Mouse (Mus musculus) liver, embryonic 14.5 days (tissue): ENCODE results near the gene Mterf1a. TPM values are rescaled to one million over a fixed set of nuclear protein-coding genes. Genes with fewer than 3 reads are reported as not detected.

Experiments used
- ATAC-seq: fragments of 200-750 bp; cut with Nextera tagmentation; 2 replicates; pipeline ENCODE4 v1.8.0; 2017; ENCODE audit warnings: moderate number of reproducible peaks, mild to moderate bottlenecking, moderate library complexity; ENCODE audit not compliant: insufficient read depth
- DNase-seq, 3 experiments: peaks; one replicate each; pipeline ENCODE4 v3.0.0-alpha.2; 2012 to 2013; ENCODE audit warnings: low read depth in 3 of 3, low spot score in 3 of 3
- H3K27ac ChIP-seq: fragments of 300-500 bp; sonication (generic); 2 replicates; pipeline ENCODE4 v1.5.1; 2014; ENCODE audit warnings: moderate library complexity, mild to moderate bottlenecking, control low read depth, inconsistent platforms
- H3K27me3 ChIP-seq: fragments of 300-500 bp; sonication (generic); 2 replicates; pipeline ENCODE4 v1.6.1; 2014; ENCODE audit warnings: mild to moderate bottlenecking, low read length, moderate library complexity; ENCODE audit not compliant: control insufficient read depth, insufficient read depth
- H3K36me3 ChIP-seq: fragments of 300-500 bp; sonication (generic); replicated peaks from 2 replicates; pipeline ENCODE4 v1.6.1; 2014; ENCODE audit warnings: low read depth; ENCODE audit not compliant: control insufficient read depth, insufficient read depth
- H3K4me1 ChIP-seq, 2 experiments: fragments of 200-500 bp in 1 of 2; fragments of 300-500 bp in 1 of 2; sonication (generic) in 1 of 2; replicated peaks; 2 replicates each; pipeline ENCODE4 v1.6.1; 2012 to 2014; ENCODE audit warnings: antibody characterized with exemption in 1 of 2, inconsistent platforms in 1 of 2, low read length in 1 of 2; ENCODE audit not compliant: control insufficient read depth in 2 of 2, insufficient read depth in 2 of 2
- H3K4me2 ChIP-seq: fragments of 300-500 bp; sonication (generic); 2 replicates; pipeline ENCODE4 v1.6.1; 2014; ENCODE audit warnings: low read depth, mild to moderate bottlenecking, control low read depth, moderate library complexity
- H3K4me3 ChIP-seq, 2 experiments: fragments of 200-500 bp in 1 of 2; fragments of 300-500 bp in 1 of 2; sonication (generic) in 1 of 2; 2 replicates each; pipeline ENCODE4 v1.5.1; 2012 to 2014; ENCODE audit warnings: low read depth in 2 of 2, low read length in 2 of 2, mild to moderate bottlenecking in 2 of 2, control low read depth in 1 of 2, inconsistent platforms in 1 of 2, moderate library complexity in 1 of 2; ENCODE audit not compliant: insufficient read depth in 1 of 2
- H3K9ac ChIP-seq: fragments of 300-500 bp; sonication (generic); replicated peaks from 2 replicates; pipeline ENCODE4 v1.6.1; 2014; ENCODE audit warnings: mild to moderate bottlenecking, control low read depth, moderate library complexity
- H3K9me3 ChIP-seq: fragments of 300-500 bp; sonication (generic); 2 replicates; pipeline ENCODE4 v1.6.1; 2016; ENCODE audit warnings: low read length, mixed read lengths; ENCODE audit not compliant: control insufficient read depth
- CTCF ChIP-seq: IDR thresholded peaks from 2 replicates; pipeline ENCODE4 v1.5.1; 2016; ENCODE audit warnings: antibody characterized with exemption, low read depth, control low read depth
- EP300 ChIP-seq: IDR thresholded peaks from 2 replicates; pipeline ENCODE4 v1.6.1; 2016; ENCODE audit warnings: antibody characterized with exemption, low read depth
- WGBS: fragments of 180-500 bp; shearing (Covaris S2); extraction: QIAGEN DNeasy Blood & Tissue Kit; methylation state at CpG from one replicate; pipeline ENCODE4 v1.1.7; 2014; ENCODE audit not compliant: insufficient replicate concordance; 5-methylcytosine and 5-hydroxymethylcytosine counted together
- polyA plus RNA-seq, 2 experiments: library from polyadenylated mRNA; depleted of rRNA in 1 of 2; stranded (reverse) in 1 of 2; unstranded in 1 of 2; fragments of >200 nt; fragmentation: Nextera tagmentation in 1 of 2; extraction: Ambion mirVana in 1 of 2; gene quantifications; 2 replicates each; pipeline versions ENCODE4 v1.2.1 to v1.2.3; 2012 to 2014

The Mterf1a gene
- polyA plus RNA-seq, 2 experiments: 3.5 to 4.9 TPM

DNA sequence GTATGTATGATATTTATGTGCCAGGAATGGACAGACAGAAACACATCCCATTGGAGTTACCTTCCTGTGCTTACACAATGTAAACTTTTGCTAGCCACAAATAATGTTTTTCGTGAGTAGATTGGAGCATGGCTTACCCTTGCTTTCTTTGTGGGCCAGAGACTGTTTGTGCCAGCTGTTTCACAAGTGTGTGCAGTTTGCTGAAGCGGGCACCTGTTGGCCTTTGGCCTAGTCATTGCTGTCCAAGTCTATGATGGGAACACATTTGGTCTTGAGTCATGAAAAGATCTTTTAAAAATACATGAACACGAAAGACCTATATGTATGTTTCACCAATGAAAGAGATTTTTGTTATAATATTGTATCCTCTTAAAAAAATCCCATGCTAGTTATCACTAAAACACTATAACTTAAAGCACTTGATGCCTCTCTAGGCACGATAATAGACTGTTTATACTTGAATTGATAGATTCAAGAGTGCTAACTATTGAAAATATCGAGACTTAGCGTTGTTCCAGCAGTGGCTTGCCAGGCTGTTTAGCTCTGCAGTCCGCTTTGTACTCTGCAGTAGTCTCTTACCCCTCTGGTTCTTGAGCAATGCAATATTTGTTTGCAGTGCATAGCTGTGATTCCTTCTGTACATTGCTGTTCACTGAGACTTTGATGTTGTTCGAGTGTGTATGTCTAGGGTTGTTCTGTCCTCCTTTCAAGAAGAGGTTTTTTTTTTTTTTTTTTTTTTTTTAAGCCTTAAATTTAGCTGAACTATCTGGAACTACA, 42.2 kb upstream of the Mterf1a start:
- H3K4me3 ChIP-seq: no peak overlapping the region
- no peak overlapping the region for H3K9ac ChIP-seq
- H3K27me3 ChIP-seq: no peaks in the 10 kb centered on the region
- H3K36me3 ChIP-seq: no peaks in the 10 kb centered on the region
- 68% methylated on average over 8 of the region's 8 CpGs for WGBS
- H3K27ac ChIP-seq: no peak overlapping the region
- no peaks in the 10 kb centered on the region for H3K9me3 ChIP-seq
- no peak for ATAC-seq
- DNase-seq: no peak
- H3K4me1 ChIP-seq: peaks cover 2 to 14% of the 10 kb centered on the region in 2 experiments; a peak in 3 of 4 replicates
- no peak overlapping the region for H3K4me2 ChIP-seq
- TF ChIP-seq EP300 (no peak), CTCF (no peak)

DNA sequence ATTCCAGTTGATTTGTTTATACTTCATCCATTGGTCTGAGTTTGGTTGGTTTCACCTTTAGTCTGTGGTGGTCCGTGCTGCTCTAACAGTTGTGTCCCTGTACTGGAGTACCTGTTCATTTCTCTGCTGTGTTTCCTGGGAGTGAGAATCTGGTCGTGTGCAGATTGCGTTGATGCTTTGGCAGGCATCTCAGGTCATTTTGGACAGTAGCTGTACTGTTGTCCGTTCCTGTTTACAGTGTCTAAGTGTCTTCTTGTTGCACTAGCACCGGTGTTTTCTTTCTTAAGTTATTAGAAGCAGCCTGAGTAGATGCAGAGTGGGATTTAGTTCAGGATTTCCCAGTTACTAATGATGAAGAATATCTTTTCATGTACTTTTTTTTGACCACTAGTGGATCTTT, 41.5 kb upstream of the Mterf1a start:
- DNase-seq (no peak), ATAC-seq (no peak)
- Histone ChIP-seq H3K36me3 (no peaks in the 10 kb centered on the region), H3K4me3 (no peak overlapping the region), H3K4me2 (no peak overlapping the region), H3K27ac (no peak overlapping the region), H3K9ac (no peak overlapping the region), H3K9me3 (no peaks in the 10 kb centered on the region), H3K4me1 (peaks cover 2 to 14% of the 10 kb centered on the region in 2 experiments; a peak in 3 of 4 replicates), H3K27me3 (no peaks in the 10 kb centered on the region)
- TF ChIP-seq EP300: no peak
- TF ChIP-seq CTCF: no peak
- WGBS: 78% methylated on average over 5 of the region's 5 CpGs

DNA sequence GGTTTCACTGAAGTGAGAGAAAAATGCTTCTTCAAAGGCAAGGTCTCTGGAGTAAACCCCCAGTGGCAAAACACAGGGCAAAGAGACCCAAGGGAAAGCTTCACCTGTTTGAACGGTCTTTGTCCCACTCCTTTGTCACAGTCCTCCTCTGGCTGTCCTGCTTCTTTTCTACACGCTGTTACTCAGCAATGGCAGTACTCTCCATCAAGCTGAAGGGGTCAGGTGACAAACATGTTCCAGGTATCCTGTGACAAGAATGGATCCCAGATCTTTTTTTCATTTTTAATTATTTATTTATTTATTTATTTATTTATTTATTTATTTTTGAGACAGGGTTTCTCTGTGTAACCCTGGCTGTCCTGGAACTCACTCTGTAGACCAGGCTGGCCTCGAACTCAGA, 39.8 kb upstream of the Mterf1a start:
- Histone ChIP-seq H3K27me3 (no peaks in the 10 kb centered on the region), H3K36me3 (no peaks in the 10 kb centered on the region), H3K27ac (no peak overlapping the region), H3K9me3 (no peaks in the 10 kb centered on the region), H3K4me3 (no peak overlapping the region), H3K9ac (no peak overlapping the region), H3K4me1 (peaks cover 6 to 11% of the 10 kb centered on the region in 2 experiments), H3K4me2 (no peak overlapping the region)
- DNase-seq: no peak
- TF ChIP-seq EP300 (no peak), CTCF (no peak)
- no peak for ATAC-seq
- WGBS: 79% methylated on average over 3 of the region's 3 CpGs

DNA sequence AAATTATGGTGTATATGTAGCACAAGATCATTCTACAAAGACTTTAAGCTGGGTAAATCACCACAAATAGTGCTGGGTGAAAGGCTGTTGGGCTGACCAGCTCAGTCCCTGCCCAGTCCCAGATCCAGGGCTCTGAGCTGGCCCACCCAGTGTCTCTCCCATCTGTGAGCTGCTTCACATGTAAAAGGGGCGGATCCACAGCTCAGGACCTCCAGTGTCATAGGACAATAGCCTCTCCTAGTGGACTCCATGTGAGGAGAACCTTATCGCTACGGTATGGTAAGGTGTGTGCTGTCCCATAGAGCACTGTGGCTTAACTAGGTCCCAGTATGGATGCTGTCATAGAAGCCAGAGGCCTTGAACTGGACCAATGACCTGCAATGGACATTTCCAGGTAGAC, 37.9 kb upstream of the Mterf1a start:
- no peak overlapping the region for H3K9ac ChIP-seq
- H3K4me2 ChIP-seq: no peak overlapping the region
- no peaks in the 10 kb centered on the region for H3K9me3 ChIP-seq
- H3K27me3 ChIP-seq: no peaks in the 10 kb centered on the region
- ATAC-seq (no peak), DNase-seq (no peak)
- 90% methylated on average over 3 of the region's 3 CpGs for WGBS
- H3K4me3 ChIP-seq: no peak overlapping the region
- peaks cover 7 to 8% of the 10 kb centered on the region in 2 experiments for H3K4me1 ChIP-seq
- H3K27ac ChIP-seq: no peak overlapping the region
- no peaks in the 10 kb centered on the region for H3K36me3 ChIP-seq
- TF ChIP-seq CTCF (no peak), EP300 (no peak)

DNA sequence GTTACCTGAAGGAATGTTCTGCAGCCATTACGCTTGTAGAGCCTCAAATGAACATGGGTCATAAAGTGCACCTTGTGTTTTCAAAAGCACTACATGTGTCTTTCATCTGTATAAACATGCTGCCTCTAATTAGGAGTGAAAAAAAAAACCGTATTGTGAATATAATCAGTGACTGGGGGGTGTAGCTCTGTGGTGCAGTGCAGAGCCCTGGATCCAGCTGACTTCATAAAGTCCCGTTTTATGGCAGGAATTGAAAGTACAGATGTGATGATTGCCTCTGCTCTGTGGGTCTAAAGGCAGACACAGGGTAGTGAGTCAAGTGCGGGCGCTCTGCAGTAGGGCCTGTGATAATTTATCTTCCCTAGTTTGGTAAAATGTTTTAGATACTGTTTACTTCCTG, 37.0 kb upstream of the Mterf1a start:
- TF ChIP-seq CTCF: no peak
- no peak for TF ChIP-seq EP300
- no peak for ATAC-seq
- Histone ChIP-seq H3K36me3 (no peaks in the 10 kb centered on the region), H3K4me3 (no peak overlapping the region), H3K4me1 (peaks cover 5 to 8% of the 10 kb centered on the region in 2 experiments; a peak in 3 of 4 replicates), H3K27ac (no peak overlapping the region), H3K9me3 (no peaks in the 10 kb centered on the region), H3K27me3 (no peaks in the 10 kb centered on the region), H3K4me2 (no peak overlapping the region), H3K9ac (no peak overlapping the region)
- WGBS: 71% methylated on average over 5 of the region's 5 CpGs
- no peak for DNase-seq
